Mouse (Mus musculus): ENCODE data around the gene Btbd35f22.
"Not testable (repeated sequence)": the region's sequence is repeated elsewhere in the genome, so short reads cannot be mapped to it uniquely, and the experiment has no call there.

The Btbd35f22 gene

DNA sequence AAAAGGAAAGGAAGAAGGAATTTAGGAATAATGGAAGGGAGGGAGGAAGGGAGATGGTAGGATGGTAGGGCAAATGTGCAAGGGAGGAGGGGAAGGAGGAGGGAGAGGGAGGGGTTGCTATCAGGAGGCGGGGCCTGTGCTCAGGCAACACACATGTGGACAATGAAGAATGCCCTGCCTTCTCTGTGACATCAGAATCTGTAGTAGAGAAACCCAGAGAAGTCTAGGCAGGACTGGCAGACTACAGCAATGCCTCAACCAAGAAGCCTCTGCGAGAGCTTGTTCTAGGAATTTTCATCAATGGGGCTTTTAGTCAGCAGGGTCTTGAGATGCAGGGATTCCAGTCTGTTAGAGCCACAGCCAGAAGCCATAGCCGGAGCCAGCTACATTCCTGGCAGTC, at the start of gene Btbd35f22:
Gene Btbd35f22 (plus strand): TSS at position 301 of the 400 bp plus-strand sequence.
- DNase-seq, result not testable (repeated sequence)

All from cerebellum, adult 11-12 months (tissue).